Mouse (Mus musculus) embryonic facial prominence, embryonic 14.5 days (tissue): ENCODE results near the gene Top3a. TPM values are rescaled to one million over a fixed set of nuclear protein-coding genes. Genes with fewer than 3 reads are reported as not detected.

Source experiments
- ATAC-seq: fragments of 200-750 bp; cut with Nextera tagmentation; 2 replicates; pipeline ENCODE4 v1.8.0; 2017; ENCODE audit warnings: low read depth, moderate number of reproducible peaks, moderate TSS enrichment
- DNase-seq: peaks from one replicate; pipeline ENCODE4 v3.0.0-alpha.2; 2015; ENCODE audit warnings: low spot score
- H3K27ac ChIP-seq: fragments of 300-500 bp; sonication (generic); replicated peaks from 2 replicates; pipeline ENCODE4 v1.5.1; 2014; ENCODE audit warnings: low read depth, mild to moderate bottlenecking, low read length, moderate library complexity
- H3K27me3 ChIP-seq: fragments of 300-500 bp; sonication (generic); replicated peaks from 2 replicates; pipeline ENCODE4 v1.6.1; 2014; ENCODE audit warnings: low read length; ENCODE audit not compliant: control insufficient read depth, insufficient read depth
- H3K36me3 ChIP-seq: fragments of 300-500 bp; sonication (generic); 2 replicates; pipeline ENCODE4 v1.6.1; 2014; ENCODE audit warnings: low read length, mixed read lengths; ENCODE audit not compliant: control insufficient read depth, insufficient read depth
- H3K4me1 ChIP-seq: fragments of 300-500 bp; sonication (generic); 2 replicates; pipeline ENCODE4 v1.6.1; 2014; ENCODE audit warnings: antibody characterized with exemption, low read length; ENCODE audit not compliant: control insufficient read depth, insufficient read depth
- H3K4me2 ChIP-seq: fragments of 300-500 bp; sonication (generic); 2 replicates; pipeline ENCODE4 v1.6.1; 2014; ENCODE audit warnings: low read depth, mild to moderate bottlenecking, low read length, moderate library complexity, mixed read lengths
- H3K4me3 ChIP-seq: fragments of 300-500 bp; sonication (generic); 2 replicates; pipeline ENCODE4 v1.5.1; 2014; ENCODE audit warnings: low read depth, mild to moderate bottlenecking, low read length
- H3K9ac ChIP-seq: fragments of 300-500 bp; sonication (generic); 2 replicates; pipeline ENCODE4 v1.6.1; 2014; ENCODE audit warnings: low read depth, mild to moderate bottlenecking, low read length, moderate library complexity, mixed read lengths
- H3K9me3 ChIP-seq: fragments of 300-500 bp; sonication (generic); 2 replicates; pipeline ENCODE4 v1.6.1; 2016; ENCODE audit warnings: low read length; ENCODE audit not compliant: control insufficient read depth
- WGBS: fragments of 180-500 bp; shearing (Covaris S2); extraction: QIAGEN DNeasy Blood & Tissue Kit; methylation state at CpG from one replicate; pipeline ENCODE4 v1.1.7; 2014; 5-methylcytosine and 5-hydroxymethylcytosine counted together
- polyA plus RNA-seq: library from polyadenylated mRNA; unstranded; fragments of >200 nt; fragmentation: Nextera tagmentation; extraction: Ambion mirVana; gene quantifications from 2 replicates; pipeline ENCODE4 v1.2.1, GENCODE M21; 2014

Top3a gene
- polyA plus RNA-seq, 1 experiment from 2014 or later, result 12.1 TPM

DNA sequence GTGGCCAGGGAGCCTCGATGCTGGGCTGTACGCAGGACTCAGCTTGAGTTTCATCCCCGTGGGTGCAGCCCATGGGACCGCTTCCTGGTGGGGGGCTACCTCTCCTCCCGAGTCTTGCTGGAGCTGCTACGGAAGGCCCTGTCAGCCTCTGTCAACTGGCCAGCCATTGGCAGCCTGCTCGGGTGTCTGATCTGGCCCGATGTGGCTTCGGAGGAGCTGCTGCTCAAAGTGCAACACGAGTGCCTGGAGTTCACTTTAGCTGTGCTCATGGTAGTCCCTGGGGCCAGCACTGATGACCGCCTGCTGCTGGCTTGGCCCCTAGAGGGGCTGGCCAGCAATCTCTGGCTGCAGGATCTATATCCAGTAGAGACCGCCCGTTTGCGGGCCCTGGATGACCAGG is 45.9 kb downstream of the Top3a start:
- Histone ChIP-seq H3K9me3 (no peaks in the 10 kb centered on the region), H3K9ac (no peak overlapping the region), H3K27me3 (no peaks in the 10 kb centered on the region), H3K4me2 (no peak overlapping the region), H3K4me3 (no peak overlapping the region), H3K36me3 (peaks cover 38% of the 10 kb centered on the region), H3K27ac (no peak overlapping the region), H3K4me1 (peaks cover 16% of the 10 kb centered on the region)
- DNase-seq, result no peak
- no peak for ATAC-seq
- 93% methylated on average over 14 of the region's 14 CpGs for whole genome bisulfite sequencing

DNA sequence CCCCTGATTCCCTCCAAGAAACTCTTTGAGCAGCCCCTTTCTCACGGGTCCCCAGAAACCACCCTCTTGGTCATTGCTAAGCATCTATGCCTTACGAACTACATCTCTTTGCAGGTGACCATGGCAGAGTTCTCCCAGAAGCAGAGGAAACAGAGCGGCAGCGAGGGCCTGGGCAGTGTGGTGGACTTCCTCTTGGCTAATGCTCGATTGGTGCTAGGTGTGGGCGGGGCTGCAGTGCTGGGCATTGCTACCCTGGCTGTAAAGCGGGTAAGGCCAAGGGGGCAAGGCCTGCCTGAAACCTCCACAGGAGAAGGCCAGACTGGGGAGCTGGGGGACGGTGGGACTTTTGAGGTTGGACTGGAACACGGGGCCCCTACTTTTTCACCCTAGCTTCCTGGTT is 47.0 kb downstream of the Top3a start:
- H3K36me3 ChIP-seq, result peaks cover 38% of the 10 kb centered on the region
- no peaks in the 10 kb centered on the region for H3K9me3 ChIP-seq
- WGBS, result 87% methylated on average over 7 of the region's 9 CpGs
- peaks cover 19% of the 10 kb centered on the region for H3K4me1 ChIP-seq
- DNase-seq, result no peak
- H3K27me3 ChIP-seq, result no peaks in the 10 kb centered on the region
- H3K9ac ChIP-seq, result no peak overlapping the region
- H3K4me3 ChIP-seq, result no peak overlapping the region
- no peak overlapping the region for H3K4me2 ChIP-seq
- no peak overlapping the region for H3K27ac ChIP-seq
- ATAC-seq, result no peak

DNA sequence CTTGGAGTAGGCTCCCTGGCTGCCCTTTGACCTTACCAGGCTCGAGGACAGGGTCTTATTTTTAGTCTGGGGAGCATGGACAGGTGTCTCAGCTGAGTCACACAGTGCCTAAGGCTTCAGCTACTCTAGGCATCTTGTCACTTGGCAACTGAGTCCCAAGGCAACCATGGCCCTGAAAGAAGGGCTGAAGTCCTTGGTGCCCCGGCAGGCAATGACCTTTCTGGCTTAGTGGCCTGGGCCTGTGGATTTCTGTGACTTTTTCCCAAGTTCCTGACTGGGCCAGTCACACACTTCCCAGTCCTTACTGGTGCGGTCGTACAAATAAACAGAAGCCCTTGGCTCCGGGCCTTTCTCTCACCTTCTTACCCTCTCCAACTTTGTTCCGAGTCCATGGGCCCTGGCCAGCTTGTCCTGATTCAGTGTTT is 47.9 kb downstream of the Top3a start:
- H3K27ac ChIP-seq, result no peak overlapping the region
- H3K36me3 ChIP-seq, result peaks cover 42% of the 10 kb centered on the region
- no peak for ATAC-seq
- peak overlapping the region; percentile 82 for H3K4me2 ChIP-seq
- no peaks in the 10 kb centered on the region for H3K27me3 ChIP-seq
- H3K4me3 ChIP-seq, result peak overlapping the region; percentile 70; the same call in 1 of the 2 replicates
- no peaks in the 10 kb centered on the region for H3K9me3 ChIP-seq
- peak overlapping the region; percentile 77; the same call in 1 of the 2 replicates for H3K9ac ChIP-seq
- peaks cover 19% of the 10 kb centered on the region for H3K4me1 ChIP-seq
- no peak for DNase-seq
- 71% methylated on average over 6 of the region's 6 CpGs for WGBS

DNA sequence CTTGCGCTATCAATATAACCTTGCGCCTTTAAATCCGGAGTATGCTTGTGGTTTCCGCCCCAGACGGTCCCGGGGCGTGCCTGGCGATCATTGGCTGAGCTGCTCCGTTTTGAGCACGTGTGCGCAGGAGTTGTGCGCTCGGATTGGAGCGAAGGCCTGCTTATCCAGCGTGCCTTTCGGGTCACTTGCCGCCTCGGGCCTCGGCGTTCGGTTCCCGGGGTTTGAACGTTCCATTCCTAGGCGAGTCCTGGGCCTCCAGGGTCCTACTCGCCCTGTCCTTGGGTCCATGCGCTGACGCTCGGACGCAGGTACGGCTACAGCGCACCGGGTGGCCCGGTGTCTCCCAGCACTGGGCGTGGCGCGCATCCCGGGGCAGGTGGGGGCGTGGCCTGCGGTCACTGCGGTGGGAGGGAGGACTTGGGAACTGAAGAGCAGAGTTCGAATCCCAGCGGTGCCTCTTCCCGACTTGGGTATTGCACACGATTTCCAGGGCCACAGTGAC is 48.9 kb downstream of the Top3a start, which contains the start of gene Mief2:
TSS of gene Mief2 (plus strand) at position 139 of the 502 bp plus-strand sequence.
- Histone ChIP-seq H3K27ac (peak within 1 kb of the TSS; percentile 85), H3K36me3 (peaks cover 42% of the 10 kb centered on the region), H3K27me3 (no peaks in the 10 kb centered on the region), H3K9ac (peak within 1 kb of the TSS; percentile 87), H3K4me2 (peak within 1 kb of the TSS; percentile 82), H3K4me1 (peaks cover 19% of the 10 kb centered on the region), H3K4me3 (peak within 1 kb of the TSS; percentile 70), H3K9me3 (no peaks in the 10 kb centered on the region)
- ATAC-seq, result peak; percentile 95
- peak; percentile 98 for DNase-seq
- WGBS, result under 1% methylated on average over 44 of the region's 44 CpGs

DNA sequence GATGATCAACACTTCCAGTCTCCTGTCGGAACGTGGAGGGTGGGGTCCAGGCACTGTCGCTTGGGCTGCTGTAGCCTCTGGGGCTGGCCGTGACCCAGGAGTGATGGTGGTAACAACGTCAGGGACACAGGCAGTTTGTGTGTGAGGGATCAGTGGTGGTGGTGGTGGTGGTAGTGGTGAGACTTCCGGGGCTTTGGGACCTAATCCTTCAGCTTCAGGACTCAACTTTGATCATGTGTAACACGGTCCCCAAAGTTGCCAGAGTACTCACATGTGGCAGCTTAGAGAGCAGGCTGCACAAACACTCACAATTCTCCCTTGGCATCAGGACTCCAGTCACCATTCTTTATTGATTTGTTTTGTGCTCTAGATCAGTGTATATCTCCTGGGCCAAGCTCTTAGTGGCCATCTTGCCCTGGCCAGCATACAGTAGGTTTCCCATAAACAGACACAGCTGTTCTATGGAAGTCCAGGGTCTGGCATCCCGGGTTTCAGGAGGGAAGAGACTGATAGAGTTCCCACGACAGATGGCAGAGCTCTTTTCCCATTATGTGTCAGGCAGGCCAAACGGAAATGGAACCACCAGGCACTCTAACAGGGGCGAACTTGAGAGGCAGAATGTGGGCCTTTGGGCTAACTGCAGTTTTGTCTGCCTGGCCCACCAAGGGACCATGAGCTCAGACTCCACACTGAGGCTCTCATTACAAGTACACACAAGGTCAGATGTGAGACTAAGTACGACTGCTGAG is 49.6 kb downstream of the Top3a start:
- Histone ChIP-seq H3K36me3 (peaks cover 41% of the 10 kb centered on the region), H3K27ac (peak overlapping the region; percentile 85), H3K4me2 (peak overlapping the region; percentile 82), H3K9me3 (no peaks in the 10 kb centered on the region), H3K4me3 (peak overlapping the region; percentile 70), H3K27me3 (no peaks in the 10 kb centered on the region), H3K4me1 (peaks cover 19% of the 10 kb centered on the region), H3K9ac (peak overlapping the region; percentile 87)
- 3% methylated on average over 12 of the region's 12 CpGs for WGBS
- no peak for ATAC-seq
- DNase-seq, result peak; percentile 22

DNA sequence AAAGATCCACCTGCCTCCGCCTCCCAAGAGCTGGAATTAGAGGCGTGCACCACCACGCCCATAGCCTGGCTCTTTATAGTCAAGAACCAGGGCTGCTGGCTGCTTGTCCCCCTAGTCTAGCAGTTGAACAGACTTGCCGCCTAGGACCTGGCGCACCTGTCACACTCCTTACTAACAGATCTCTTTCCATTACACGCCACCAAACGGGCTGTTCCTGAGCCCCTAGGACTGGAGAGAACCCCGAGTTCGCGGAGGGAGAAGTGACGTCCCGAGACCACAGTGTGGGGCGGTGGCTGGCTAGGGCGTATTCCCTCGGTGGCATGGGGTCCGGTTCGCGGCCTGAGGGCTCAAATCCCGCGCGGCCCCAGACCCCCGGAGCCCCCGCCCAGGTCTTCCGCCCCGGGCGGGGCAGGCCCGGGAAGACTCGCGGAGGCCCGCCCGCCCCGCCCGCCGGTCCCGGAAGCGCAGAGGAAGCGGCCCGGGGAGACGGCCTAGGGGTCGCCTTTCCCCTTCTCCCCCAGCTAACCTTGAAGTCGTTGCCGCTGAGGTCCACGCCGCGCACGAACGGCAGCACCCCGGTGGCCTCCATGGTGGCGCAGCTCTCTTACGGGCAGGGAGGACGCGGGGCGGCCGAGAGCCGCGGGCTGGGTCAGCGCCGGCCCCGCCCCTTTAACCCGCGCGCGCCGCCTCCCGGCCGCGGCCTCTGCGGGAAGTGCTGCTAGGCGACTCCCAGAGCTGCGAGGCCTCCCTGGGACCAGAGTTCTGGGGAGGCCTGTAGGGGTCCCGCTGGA is 50.4 kb downstream of the Top3a start, which contains the start of gene Flii:
TSS of gene Flii (minus strand) at position 663 of the 791 bp plus-strand sequence.
- Histone ChIP-seq H3K4me2 (peak within 1 kb of the TSS; percentile 82), H3K4me3 (peak within 1 kb of the TSS; percentile 70), H3K4me1 (peaks cover 19% of the 10 kb centered on the region), H3K27me3 (no peaks in the 10 kb centered on the region), H3K36me3 (peaks cover 41% of the 10 kb centered on the region), H3K9ac (peak within 1 kb of the TSS; percentile 87), H3K27ac (peak within 1 kb of the TSS; percentile 85), H3K9me3 (no peaks in the 10 kb centered on the region)
- ATAC-seq (peak; percentile 78), DNase-seq (peak; percentile 79)
- under 1% methylated on average over 35 of the region's 71 CpGs for WGBS

DNA sequence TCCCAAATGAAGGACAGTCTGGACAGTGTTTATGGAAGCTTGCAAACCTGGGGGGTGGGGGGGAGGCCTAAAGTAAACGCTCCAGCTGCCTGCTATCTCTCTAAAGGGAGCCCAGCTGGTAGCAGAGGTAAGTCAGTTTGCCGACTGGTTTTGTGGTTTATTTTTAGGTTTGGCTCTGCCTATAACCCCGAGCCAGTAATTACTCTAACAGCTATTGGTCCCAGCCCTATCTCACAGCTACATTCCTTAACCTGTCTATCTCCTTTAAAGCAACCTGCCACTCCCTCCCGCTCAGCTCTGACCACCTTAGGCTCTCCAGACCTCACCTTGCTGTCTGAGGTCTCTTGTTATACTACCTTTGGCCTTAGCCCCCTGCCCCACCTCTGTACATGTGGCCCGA is 57.9 kb downstream of the Top3a start:
- 89% methylated on average over 5 of the region's 5 CpGs for WGBS
- peaks cover 99% of the 10 kb centered on the region for H3K36me3 ChIP-seq
- ATAC-seq, result no peak

DNA sequence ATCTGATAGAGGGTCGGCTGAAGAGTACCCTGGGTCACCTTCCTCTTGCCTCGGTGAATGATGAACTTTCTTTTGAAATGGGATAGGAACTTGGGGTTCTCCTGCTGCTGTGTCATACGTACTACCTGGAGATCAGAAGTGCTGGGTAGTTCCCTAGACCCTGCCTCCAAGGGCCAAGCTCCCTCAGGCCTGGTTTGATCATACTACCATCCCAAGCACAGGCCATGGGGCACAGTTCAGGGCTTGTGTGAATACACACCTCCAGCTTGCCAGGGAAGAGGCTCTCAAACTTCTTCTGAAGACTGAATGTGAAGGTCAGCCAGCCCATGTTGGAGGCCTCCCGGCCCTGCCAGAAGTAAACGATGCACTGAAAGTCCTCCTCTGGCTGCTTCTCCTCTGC is 61.3 kb downstream of the Top3a start:
- Histone ChIP-seq H3K4me3 (no peak overlapping the region), H3K27ac (no peak overlapping the region), H3K9me3 (no peaks in the 10 kb centered on the region), H3K4me1 (no peaks in the 10 kb centered on the region), H3K27me3 (no peaks in the 10 kb centered on the region), H3K36me3 (peaks cover 100% of the 10 kb centered on the region), H3K9ac (no peak overlapping the region), H3K4me2 (no peak overlapping the region)
- DNase-seq, result no peak
- WGBS, result 87% methylated on average over 5 of the region's 5 CpGs
- no peak for ATAC-seq

More for the DNA sequence above, 57.9 kb downstream of the Top3a start:
- H3K9me3 ChIP-seq, result no peaks in the 10 kb centered on the region
- H3K4me3 ChIP-seq, result no peak overlapping the region
- no peaks in the 10 kb centered on the region for H3K4me1 ChIP-seq
- DNase-seq, result no peak
- no peak overlapping the region for H3K27ac ChIP-seq
- H3K4me2 ChIP-seq, result no peak overlapping the region
- no peak overlapping the region for H3K9ac ChIP-seq
- no peaks in the 10 kb centered on the region for H3K27me3 ChIP-seq
